Mouse (Mus musculus) forebrain, embryonic 10.5 days (tissue): ENCODE measurements around the gene Hes3. TPM values are rescaled to one million over a fixed set of nuclear protein-coding genes. Genes with fewer than 3 reads are reported as not detected.

Source experiments
- DNase-seq: peaks from one replicate; pipeline ENCODE4 v3.0.0-alpha.2; 2017; ENCODE audit warnings: low spot score; ENCODE audit errors: extremely low spot score
- H3K27ac ChIP-seq: fragments of 300-500 bp; sonication (generic); 2 replicates; pipeline ENCODE4 v1.5.1; 2016; ENCODE audit warnings: mild to moderate bottlenecking
- H3K27me3 ChIP-seq: fragments of 300-500 bp; sonication (generic); 2 replicates; pipeline ENCODE4 v1.6.1; 2016; ENCODE audit warnings: mild to moderate bottlenecking; ENCODE audit not compliant: poor library complexity, severe bottlenecking
- H3K36me3 ChIP-seq: fragments of 300-500 bp; sonication (generic); replicated peaks from 2 replicates; pipeline ENCODE4 v1.6.1; 2016; ENCODE audit warnings: mild to moderate bottlenecking, moderate library complexity
- H3K4me1 ChIP-seq: fragments of 300-500 bp; sonication (generic); 2 replicates; pipeline ENCODE4 v1.6.1; 2016
- H3K4me3 ChIP-seq: fragments of 300-500 bp; sonication (generic); 2 replicates; pipeline ENCODE4 v1.5.1; 2016; ENCODE audit warnings: mild to moderate bottlenecking, moderate library complexity
- H3K9me3 ChIP-seq: fragments of 300-500 bp; sonication (generic); 2 replicates; pipeline ENCODE4 v1.6.1; 2016; ENCODE audit warnings: mild to moderate bottlenecking, moderate library complexity
- WGBS: fragments of 180-500 bp; shearing (Covaris S2); methylation state at CpG from one replicate; pipeline ENCODE4 v1.1.7; 2016; 5-methylcytosine and 5-hydroxymethylcytosine counted together
- polyA plus RNA-seq: library from polyadenylated mRNA; unstranded; fragments of >200 nt; fragmentation: Nextera tagmentation; extraction: Ambion mirVana; gene quantifications from 2 replicates; pipeline ENCODE4 v1.2.1, GENCODE M21; 2016

The Hes3 gene
- polyA plus RNA-seq, 1 experiment from 2014 or later, result 0.92 TPM

DNA sequence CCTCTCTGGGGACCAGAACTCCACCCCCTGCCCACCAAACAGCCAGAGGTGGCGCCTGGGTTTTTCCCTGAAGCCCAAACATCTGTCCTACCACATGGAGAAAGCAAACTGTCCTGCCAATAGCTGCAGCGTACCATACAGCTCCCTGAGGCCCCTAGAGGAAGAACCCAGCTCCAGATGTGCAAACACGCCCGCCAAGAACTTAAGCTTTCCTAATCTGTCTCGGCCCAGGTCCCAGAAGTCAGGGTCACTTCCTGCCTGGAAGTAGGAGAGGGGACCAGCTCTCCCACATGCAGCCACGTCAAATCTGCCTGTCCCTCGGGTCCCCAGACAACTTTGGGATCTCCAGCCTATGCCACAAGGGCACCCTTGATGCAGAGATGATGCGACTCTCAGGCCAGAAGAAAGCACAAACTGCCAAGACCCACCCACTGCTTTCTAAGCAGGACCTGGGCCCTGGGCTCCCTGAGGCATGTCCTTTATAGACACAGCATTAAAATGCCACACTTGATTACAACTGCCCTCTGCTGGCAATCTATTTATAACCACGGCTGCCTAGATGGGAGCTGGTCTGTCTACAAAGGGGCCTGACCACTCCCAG is 18.9 kb downstream of the Hes3 start:
- peaks cover 64% of the 10 kb centered on the region for H3K27me3 ChIP-seq
- peaks cover 52% of the 10 kb centered on the region for H3K4me1 ChIP-seq
- H3K4me3 ChIP-seq, result no peak overlapping the region
- no peaks in the 10 kb centered on the region for H3K9me3 ChIP-seq
- peaks cover 9% of the 10 kb centered on the region for H3K36me3 ChIP-seq
- WGBS, result 38% methylated on average over 9 of the region's 9 CpGs
- DNase-seq, result no peak
- no peak overlapping the region for H3K27ac ChIP-seq

DNA sequence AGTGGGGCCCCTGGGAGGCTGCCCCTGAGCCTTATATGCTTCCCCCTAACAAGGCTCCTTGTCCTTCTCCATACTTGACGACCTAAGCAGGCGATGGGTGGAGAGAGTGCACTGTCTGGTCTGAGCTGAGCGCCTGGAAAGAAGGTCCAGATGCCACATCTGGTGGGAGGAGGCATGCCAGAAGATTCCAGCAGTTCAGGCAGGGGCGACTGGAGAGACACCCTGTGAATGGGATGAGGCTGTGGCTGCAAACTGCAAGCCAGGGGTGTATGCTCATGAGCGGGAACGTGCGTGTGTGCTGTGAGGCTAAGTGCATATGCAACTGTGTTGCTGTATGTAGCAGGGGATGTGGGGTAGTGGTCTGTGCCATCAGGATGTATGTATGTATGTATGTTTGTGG is 19.5 kb downstream of the Hes3 start:
- 74% methylated on average over 7 of the region's 7 CpGs for WGBS

DNA sequence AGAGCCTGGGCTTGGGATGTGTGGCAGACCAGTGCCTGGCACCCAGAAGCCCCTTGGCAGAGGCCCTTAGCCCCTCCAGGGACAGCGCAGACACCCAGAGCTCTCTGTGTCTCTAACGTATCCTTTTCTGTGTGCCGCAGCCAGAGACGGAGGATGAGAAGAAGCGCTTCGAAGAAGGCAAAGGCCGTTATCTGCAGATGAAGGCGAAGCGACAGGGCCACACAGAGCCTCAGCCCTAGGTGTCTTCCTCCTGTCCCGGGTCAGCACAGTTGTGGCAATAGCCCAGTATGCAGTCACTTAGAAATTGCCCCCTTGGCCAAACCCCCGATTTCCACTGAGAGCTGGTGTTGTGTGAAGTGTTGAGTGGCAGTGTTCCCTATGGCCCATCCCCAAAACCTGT is 20.1 kb downstream of the Hes3 start:
- WGBS, result 90% methylated on average over 11 of the region's 11 CpGs
- Histone ChIP-seq H3K27me3 (peaks cover 52% of the 10 kb centered on the region), H3K4me3 (no peak overlapping the region), H3K4me1 (peaks cover 47% of the 10 kb centered on the region), H3K36me3 (peaks cover 11% of the 10 kb centered on the region), H3K9me3 (no peaks in the 10 kb centered on the region), H3K27ac (no peak overlapping the region)
- no peak for DNase-seq

More for the DNA sequence above, 19.5 kb downstream of the Hes3 start:
- Histone ChIP-seq H3K4me1 (peaks cover 52% of the 10 kb centered on the region), H3K27me3 (peaks cover 58% of the 10 kb centered on the region), H3K9me3 (no peaks in the 10 kb centered on the region), H3K36me3 (peaks cover 11% of the 10 kb centered on the region), H3K4me3 (no peak overlapping the region), H3K27ac (peak overlapping the region; percentile 13; the same call in 1 of the 2 replicates)
- DNase-seq, result no peak

DNA sequence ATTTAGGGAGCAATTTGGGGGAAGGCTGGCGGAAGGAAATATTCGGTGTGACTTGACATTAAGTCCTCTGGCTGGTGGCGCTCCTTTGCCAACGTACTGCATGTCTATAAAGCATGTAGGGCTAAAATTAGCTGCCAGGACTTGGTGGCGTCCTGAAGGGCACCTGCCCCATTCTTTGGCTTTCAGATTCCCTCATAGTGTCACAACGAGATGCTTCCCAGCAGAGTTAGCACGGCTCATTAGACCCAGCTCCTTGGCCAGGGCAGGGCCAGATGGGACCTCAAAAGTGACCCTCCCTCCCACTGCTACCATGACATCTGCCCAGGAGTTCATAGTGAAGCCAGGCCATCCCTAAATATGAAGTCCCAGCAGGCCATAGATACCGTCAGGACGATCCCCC is 20.9 kb downstream of the Hes3 start:
- Histone ChIP-seq H3K4me1 (peaks cover 53% of the 10 kb centered on the region), H3K4me3 (no peak overlapping the region), H3K27me3 (peaks cover 44% of the 10 kb centered on the region), H3K9me3 (no peaks in the 10 kb centered on the region), H3K36me3 (peaks cover 11% of the 10 kb centered on the region), H3K27ac (no peak overlapping the region)
- WGBS, result 84% methylated on average over 9 of the region's 9 CpGs
- no peak for DNase-seq

- DNase-seq, result no peak
- H3K27me3 ChIP-seq, result peaks cover 38% of the 10 kb centered on the region
- peaks cover 15% of the 10 kb centered on the region for H3K36me3 ChIP-seq
- H3K4me3 ChIP-seq, result no peak overlapping the region
- 90% methylated on average over 13 of the region's 13 CpGs for WGBS
- H3K9me3 ChIP-seq, result no peaks in the 10 kb centered on the region
- no peak overlapping the region for H3K27ac ChIP-seq
- H3K4me1 ChIP-seq, result peaks cover 50% of the 10 kb centered on the region
These were observed 21.5 kb downstream of the Hes3 start for GRCm38 (mm10) chr4:152269967-152270366.

- H3K27ac ChIP-seq, result no peak overlapping the region
- peaks cover 50% of the 10 kb centered on the region for H3K4me1 ChIP-seq
- 91% methylated on average over 13 of the region's 13 CpGs for WGBS
These were observed 23.6 kb downstream of the Hes3 start for GRCm38 (mm10) chr4:152267748-152268369.

DNA sequence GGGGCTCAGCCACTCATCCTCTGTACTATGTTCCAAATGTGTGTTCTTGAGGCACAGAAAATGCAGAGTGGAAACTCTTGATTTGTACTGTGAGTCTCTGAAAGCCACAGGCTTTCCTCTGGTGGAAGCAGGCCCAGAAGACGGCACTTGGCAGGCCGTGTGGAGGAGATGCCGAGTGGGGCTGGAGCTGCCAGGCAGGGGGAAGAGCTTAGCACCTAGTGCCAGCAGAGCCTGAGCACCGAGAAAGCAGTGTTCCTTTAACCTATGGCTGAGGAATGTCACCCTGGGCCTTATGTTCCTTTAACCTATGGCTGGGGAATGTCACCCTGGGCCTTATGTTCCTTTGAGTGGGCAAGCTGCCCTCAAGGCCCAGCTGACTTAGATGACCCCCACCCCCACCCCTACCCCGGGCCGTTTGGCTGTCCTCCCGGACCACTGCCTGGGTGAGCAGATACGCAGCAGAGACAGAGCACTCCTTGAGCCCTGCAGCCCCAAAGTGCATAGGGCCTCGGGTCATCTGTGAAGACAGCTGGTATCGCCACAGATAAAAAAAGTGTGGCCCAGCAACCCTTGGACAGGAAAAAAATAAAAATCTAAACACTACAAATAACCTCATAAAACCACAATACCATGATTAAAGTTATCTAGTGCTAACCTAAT is 25.1 kb downstream of the Hes3 start:
- H3K4me3 ChIP-seq, result no peak overlapping the region
- H3K27ac ChIP-seq, result no peak overlapping the region
- H3K4me1 ChIP-seq, result peaks cover 50% of the 10 kb centered on the region
- DNase-seq, result no peak
- peaks cover 24% of the 10 kb centered on the region for H3K36me3 ChIP-seq
- H3K27me3 ChIP-seq, result peaks cover 3% of the 10 kb centered on the region; the same call in 1 of the 2 replicates
- no peaks in the 10 kb centered on the region for H3K9me3 ChIP-seq
- WGBS, result 69% methylated on average over 10 of the region's 10 CpGs

More at GRCm38 (mm10) chr4:152267748-152268369, 23.6 kb downstream of the Hes3 start:
- Histone ChIP-seq H3K9me3 (no peaks in the 10 kb centered on the region), H3K4me3 (no peak overlapping the region), H3K36me3 (peaks cover 18% of the 10 kb centered on the region), H3K27me3 (peaks cover 17% of the 10 kb centered on the region)
- no peak for DNase-seq

- DNase-seq, result no peak
- 79% methylated on average over 5 of the region's 5 CpGs for WGBS
- Histone ChIP-seq H3K4me3 (no peak overlapping the region), H3K36me3 (peaks cover 28% of the 10 kb centered on the region), H3K27ac (no peak overlapping the region), H3K9me3 (no peaks in the 10 kb centered on the region), H3K27me3 (peaks cover 3% of the 10 kb centered on the region; the same call in 1 of the 2 replicates), H3K4me1 (peaks cover 54% of the 10 kb centered on the region)
These were observed 25.7 kb downstream of the Hes3 start for GRCm38 (mm10) chr4:152265791-152266190.

GRCm38 (mm10) chr4:152264867-152265568 is 26.4 kb downstream of the Hes3 start:
- 89% methylated on average over 9 of the region's 9 CpGs for WGBS
- H3K4me1 ChIP-seq, result peaks cover 52% of the 10 kb centered on the region
- no peak for DNase-seq

DNA sequence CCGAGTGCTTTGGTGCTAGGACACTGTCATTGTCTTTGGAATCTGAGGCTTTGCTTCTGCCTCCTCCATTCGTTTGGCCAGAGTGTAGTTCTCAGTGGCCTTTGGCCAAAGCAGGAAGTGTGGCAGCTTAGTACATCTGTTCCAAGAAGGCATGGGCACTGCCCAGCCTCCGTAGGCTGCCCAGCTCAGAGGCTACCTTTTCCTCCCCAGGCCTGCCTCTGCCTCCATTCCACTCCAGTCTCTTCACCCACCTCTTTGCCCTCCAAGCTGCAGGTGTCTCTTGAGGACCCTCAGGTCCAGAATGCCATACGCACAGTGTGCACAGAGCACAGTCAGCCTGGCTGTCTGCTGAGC is 27.3 kb downstream of the Hes3 start:
- DNase-seq, result no peak
- 51% methylated on average over 4 of the region's 4 CpGs for WGBS
- Histone ChIP-seq H3K36me3 (peaks cover 36% of the 10 kb centered on the region), H3K27me3 (0 out of 2 replicates have a peak, but pooled peaks cover 3% of the 10 kb centered on the region), H3K4me1 (peaks cover 52% of the 10 kb centered on the region), H3K27ac (peak overlapping the region; percentile 45), H3K4me3 (no peak overlapping the region), H3K9me3 (no peaks in the 10 kb centered on the region)

More at GRCm38 (mm10) chr4:152264867-152265568, 26.4 kb downstream of the Hes3 start:
- Histone ChIP-seq H3K27me3 (peaks cover 3% of the 10 kb centered on the region; the same call in 1 of the 2 replicates), H3K27ac (no peak overlapping the region), H3K36me3 (peaks cover 35% of the 10 kb centered on the region), H3K4me3 (no peak overlapping the region), H3K9me3 (no peaks in the 10 kb centered on the region)

DNA sequence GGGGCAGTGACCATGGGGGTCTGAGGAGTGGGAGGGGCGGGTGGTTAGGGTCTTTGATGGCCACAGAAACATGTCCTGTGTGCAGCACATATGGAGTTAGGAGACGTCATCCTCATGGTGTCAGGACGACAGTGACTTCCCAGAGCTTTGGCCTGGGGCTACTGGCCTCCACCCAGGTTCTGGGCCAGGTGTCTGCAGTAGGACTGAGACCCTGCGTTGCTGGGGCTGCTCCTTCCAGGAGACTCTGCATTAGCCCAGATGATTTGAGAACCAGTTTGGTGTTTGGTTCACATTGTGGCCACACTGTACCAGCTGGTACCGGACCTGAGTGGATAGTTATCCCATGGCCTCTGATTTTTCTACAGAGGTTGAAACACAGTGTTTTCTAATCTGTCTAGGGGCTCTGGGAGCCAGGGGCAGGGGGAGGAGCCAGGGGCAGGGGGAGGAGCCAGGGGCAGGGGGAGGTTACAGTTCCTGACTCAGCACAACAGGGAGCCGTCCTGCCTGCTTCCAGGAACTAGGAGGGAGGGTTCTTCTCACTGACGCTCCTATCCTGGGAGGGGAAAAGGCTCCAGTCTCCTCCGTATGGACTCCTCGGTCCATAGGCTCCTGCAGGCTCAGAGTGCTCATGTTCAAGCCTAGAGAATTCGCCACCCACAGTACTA is 27.8 kb downstream of the Hes3 start:
- WGBS, result 29% methylated on average over 10 of the region's 10 CpGs
- Histone ChIP-seq H3K27ac (peak overlapping the region; percentile 45), H3K36me3 (peaks cover 36% of the 10 kb centered on the region), H3K4me1 (peaks cover 52% of the 10 kb centered on the region), H3K4me3 (no peak overlapping the region), H3K9me3 (no peaks in the 10 kb centered on the region), H3K27me3 (0 out of 2 replicates have a peak, but pooled peaks cover 3% of the 10 kb centered on the region)
- peak; percentile 26 for DNase-seq

GRCm38 (mm10) chr4:152263089-152263488 is 28.4 kb downstream of the Hes3 start:
- no peaks in the 10 kb centered on the region for H3K9me3 ChIP-seq
- H3K4me1 ChIP-seq, result peaks cover 52% of the 10 kb centered on the region
- WGBS, result 62% methylated on average over 9 of the region's 9 CpGs
- peaks cover 32% of the 10 kb centered on the region for H3K36me3 ChIP-seq
- peak overlapping the region; percentile 45; the same call in 1 of the 2 replicates for H3K27ac ChIP-seq
- H3K4me3 ChIP-seq, result no peak overlapping the region
- no peaks in the 10 kb centered on the region for H3K27me3 ChIP-seq
- DNase-seq, result no peak
